Mouse (Mus musculus): ENCODE measurements at regions not wholly inside any gene's neighbourhood (a gene's known extent, or its start where the extent isn't known, plus 50 kb on each side); places are given as distances from the start of the nearest gene placed in this dataset.

GRCm38 (mm10) chr10:70809411-70809810 is 153.6 kb upstream of the Phyhipl start:
- no peak for ATAC-seq (ENCODE audit: insufficient number of reproducible peaks, insufficient read depth, low FRiP score, low TSS enrichment)
- Histone ChIP-seq H3K36me3 (no peaks in the 10 kb centered on the region), H3K4me3 (no peak overlapping the region), H3K4me1 (no peaks in the 10 kb centered on the region), H3K27ac (no peak overlapping the region), H3K9ac (no peak overlapping the region), H3K4me2 (replicated peaks) (no peak overlapping the region), H3K9me3 (0 out of 2 replicates have a peak, but pooled peaks cover 3% of the 10 kb centered on the region), H3K27me3 (no peaks in the 10 kb centered on the region)
- 76% methylated on average over 3 of the region's 3 CpGs for WGBS

GRCm38 (mm10) chr10:70806786-70807385 is 151.1 kb upstream of the Phyhipl start:
- Histone ChIP-seq H3K4me3 (no peak overlapping the region), H3K36me3 (no peaks in the 10 kb centered on the region), H3K9me3 (no peaks in the 10 kb centered on the region), H3K9ac (no peak overlapping the region), H3K4me1 (no peaks in the 10 kb centered on the region), H3K4me2 (replicated peaks) (no peak overlapping the region), H3K27me3 (no peaks in the 10 kb centered on the region), H3K27ac (no peak overlapping the region)
- 40% methylated on average over 9 of the region's 9 CpGs for WGBS
- ATAC-seq (ENCODE audit: insufficient number of reproducible peaks, insufficient read depth, low FRiP score, low TSS enrichment) = no peak

GRCm38 (mm10) chr10:70800736-70801306 is 145.1 kb upstream of the Phyhipl start:
- H3K9me3 ChIP-seq = no peaks in the 10 kb centered on the region
- no peaks in the 10 kb centered on the region for H3K27me3 ChIP-seq
- H3K4me3 ChIP-seq = no peak overlapping the region
- H3K9ac ChIP-seq = no peak overlapping the region
- no peaks in the 10 kb centered on the region for H3K36me3 ChIP-seq
- H3K4me1 ChIP-seq = no peaks in the 10 kb centered on the region
- no peak overlapping the region for H3K4me2 ChIP-seq (replicated peaks)
- ATAC-seq (ENCODE audit: insufficient number of reproducible peaks, insufficient read depth, low FRiP score, low TSS enrichment) = no peak
- 69% methylated on average over 11 of the region's 11 CpGs for WGBS
- no peak overlapping the region for H3K27ac ChIP-seq

- ATAC-seq (ENCODE audit: insufficient number of reproducible peaks, insufficient read depth, low FRiP score, low TSS enrichment) = no peak
- no peak overlapping the region for H3K4me2 ChIP-seq (replicated peaks)
These were observed 144.1 kb upstream of the Phyhipl start for GRCm38 (mm10) chr10:70799906-70800305.

GRCm38 (mm10) chr10:70799191-70799742 is 143.5 kb upstream of the Phyhipl start:
- Histone ChIP-seq H3K36me3 (no peaks in the 10 kb centered on the region), H3K4me2 (replicated peaks) (no peak overlapping the region), H3K27ac (no peak overlapping the region), H3K9ac (no peak overlapping the region), H3K4me3 (no peak overlapping the region), H3K4me1 (no peaks in the 10 kb centered on the region), H3K27me3 (no peaks in the 10 kb centered on the region), H3K9me3 (no peaks in the 10 kb centered on the region)
- WGBS = 84% methylated on average over 11 of the region's 11 CpGs
- ATAC-seq (ENCODE audit: insufficient number of reproducible peaks, insufficient read depth, low FRiP score, low TSS enrichment) = no peak

More at GRCm38 (mm10) chr10:70799906-70800305, 144.1 kb upstream of the Phyhipl start:
- 85% methylated on average over 5 of the region's 5 CpGs for WGBS
- Histone ChIP-seq H3K36me3 (no peaks in the 10 kb centered on the region), H3K9ac (no peak overlapping the region), H3K4me1 (no peaks in the 10 kb centered on the region), H3K9me3 (no peaks in the 10 kb centered on the region), H3K27me3 (no peaks in the 10 kb centered on the region), H3K4me3 (no peak overlapping the region), H3K27ac (no peak overlapping the region)

- no peak for ATAC-seq (ENCODE audit: insufficient number of reproducible peaks, insufficient read depth, low FRiP score, low TSS enrichment)
- H3K27ac ChIP-seq = no peak overlapping the region
- no peaks in the 10 kb centered on the region for H3K27me3 ChIP-seq
These were observed 133.2 kb upstream of the Phyhipl start for GRCm38 (mm10) chr10:70788814-70789452.

GRCm38 (mm10) chr10:70781036-70781435 is 125.3 kb upstream of the Phyhipl start:
- WGBS = 90% methylated on average over 3 of the region's 3 CpGs
- no peaks in the 10 kb centered on the region for H3K4me1 ChIP-seq

More at GRCm38 (mm10) chr10:70788814-70789452, 133.2 kb upstream of the Phyhipl start:
- no peak overlapping the region for H3K4me2 ChIP-seq (replicated peaks)
- H3K4me1 ChIP-seq = no peaks in the 10 kb centered on the region
- H3K9ac ChIP-seq = no peak overlapping the region
- no peak overlapping the region for H3K4me3 ChIP-seq
- 45% methylated on average over 7 of the region's 7 CpGs for WGBS
- H3K36me3 ChIP-seq = no peaks in the 10 kb centered on the region
- H3K9me3 ChIP-seq = no peaks in the 10 kb centered on the region

GRCm38 (mm10) chr10:70778596-70778995 is 122.8 kb upstream of the Phyhipl start:
- 91% methylated on average over 11 of the region's 11 CpGs for WGBS
- H3K36me3 ChIP-seq = no peaks in the 10 kb centered on the region
- no peak for ATAC-seq (ENCODE audit: insufficient number of reproducible peaks, insufficient read depth, low FRiP score, low TSS enrichment)

More at GRCm38 (mm10) chr10:70781036-70781435, 125.3 kb upstream of the Phyhipl start:
- Histone ChIP-seq H3K36me3 (no peaks in the 10 kb centered on the region), H3K4me3 (no peak overlapping the region), H3K27me3 (no peaks in the 10 kb centered on the region), H3K9me3 (no peaks in the 10 kb centered on the region), H3K9ac (no peak overlapping the region), H3K27ac (no peak overlapping the region), H3K4me2 (replicated peaks) (no peak overlapping the region)
- ATAC-seq (ENCODE audit: insufficient number of reproducible peaks, insufficient read depth, low FRiP score, low TSS enrichment) = no peak

GRCm38 (mm10) chr10:70774571-70774970 is 118.8 kb upstream of the Phyhipl start:
- Histone ChIP-seq H3K4me3 (no peak overlapping the region), H3K9ac (no peak overlapping the region), H3K4me2 (replicated peaks) (no peak overlapping the region), H3K27ac (no peak overlapping the region), H3K4me1 (no peaks in the 10 kb centered on the region), H3K36me3 (no peaks in the 10 kb centered on the region), H3K9me3 (0 out of 2 replicates have a peak, but pooled peaks cover 3% of the 10 kb centered on the region), H3K27me3 (no peaks in the 10 kb centered on the region)
- WGBS = 71% methylated on average over 2 of the region's 2 CpGs
- ATAC-seq (ENCODE audit: insufficient number of reproducible peaks, insufficient read depth, low FRiP score, low TSS enrichment) = no peak

More at GRCm38 (mm10) chr10:70778596-70778995, 122.8 kb upstream of the Phyhipl start:
- H3K9me3 ChIP-seq = no peaks in the 10 kb centered on the region
- H3K4me2 ChIP-seq (replicated peaks) = no peak overlapping the region
- H3K9ac ChIP-seq = no peak overlapping the region
- no peak overlapping the region for H3K4me3 ChIP-seq
- H3K27ac ChIP-seq = no peak overlapping the region
- H3K4me1 ChIP-seq = no peaks in the 10 kb centered on the region
- H3K27me3 ChIP-seq = no peaks in the 10 kb centered on the region

GRCm38 (mm10) chr10:70774159-70774558 is 118.4 kb upstream of the Phyhipl start:
- Histone ChIP-seq H3K4me1 (no peaks in the 10 kb centered on the region), H3K27me3 (no peaks in the 10 kb centered on the region), H3K4me2 (replicated peaks) (no peak overlapping the region), H3K27ac (no peak overlapping the region), H3K9ac (no peak overlapping the region), H3K4me3 (no peak overlapping the region), H3K9me3 (0 out of 2 replicates have a peak, but pooled peaks cover 3% of the 10 kb centered on the region), H3K36me3 (no peaks in the 10 kb centered on the region)
- no peak for ATAC-seq (ENCODE audit: insufficient number of reproducible peaks, insufficient read depth, low FRiP score, low TSS enrichment)
- WGBS = 82% methylated on average over 4 of the region's 4 CpGs

- Histone ChIP-seq H3K27me3 (no peaks in the 10 kb centered on the region), H3K27ac (no peak overlapping the region), H3K9ac (no peak overlapping the region), H3K9me3 (0 out of 2 replicates have a peak, but pooled peaks cover 3% of the 10 kb centered on the region), H3K4me2 (replicated peaks) (no peak overlapping the region), H3K4me3 (no peak overlapping the region), H3K36me3 (no peaks in the 10 kb centered on the region), H3K4me1 (no peaks in the 10 kb centered on the region)
- WGBS = 84% methylated on average over 7 of the region's 7 CpGs
- ATAC-seq (ENCODE audit: insufficient number of reproducible peaks, insufficient read depth, low FRiP score, low TSS enrichment) = no peak
These were observed 111.7 kb upstream of the Phyhipl start for GRCm38 (mm10) chr10:70767461-70767860.

GRCm38 (mm10) chr10:70766869-70767268 is 111.1 kb upstream of the Phyhipl start:
- H3K9me3 ChIP-seq = 0 out of 2 replicates have a peak, but pooled peaks cover 3% of the 10 kb centered on the region
- H3K27ac ChIP-seq = no peak overlapping the region
- ATAC-seq (ENCODE audit: insufficient number of reproducible peaks, insufficient read depth, low FRiP score, low TSS enrichment) = no peak
- H3K27me3 ChIP-seq = no peaks in the 10 kb centered on the region
- WGBS = 88% methylated on average over 1 of the region's 1 CpGs
- no peaks in the 10 kb centered on the region for H3K36me3 ChIP-seq
- no peaks in the 10 kb centered on the region for H3K4me1 ChIP-seq
- H3K9ac ChIP-seq = no peak overlapping the region
- no peak overlapping the region for H3K4me2 ChIP-seq (replicated peaks)
- no peak overlapping the region for H3K4me3 ChIP-seq

Measured in embryonic facial prominence, embryonic 12.5 days (tissue).